Mouse (Mus musculus) C3H10T1/2 (cell line): ENCODE data around the gene Gabpa. TPM values are rescaled to one million over a fixed set of nuclear protein-coding genes. Genes with fewer than 3 reads are reported as not detected.

Experiments used
- polyA plus RNA-seq, 2 experiments: library from polyadenylated mRNA; unstranded; fragments of >200 nt; fragmentation: generic; extraction: Trizol; gene quantifications; one replicate each; pipeline ENCODE4 v1.2.1; 2012; ENCODE audit warnings: missing spikeins in 2 of 2

Gene Gabpa
- polyA plus RNA-seq, result 1 to 10 TPM in 1 of 2 experiments, under 1 TPM in 1; 0.28 to 4.0 TPM

GRCm38 (mm10) chr16:84834745-84835440 is at the start of gene Gabpa:
Gabpa (plus strand) TSS chr16:84834925.

GRCm38 (mm10) chr16:84835441-84835822 is 707 bp downstream of the Gabpa start, which contains the start of gene Atp5j:
Atp5j (minus strand) TSS chr16:84835625.

Other genes with a start within 250 kb of the Gabpa start
- 10 to 100 TPM in 1 of 2 experiments, 1 to 10 TPM in 1; 9.5 to 19.0 TPM for gene Mrpl39, start 99.2 kb upstream of the Gabpa start, polyA plus RNA-seq
- 1 to 10 TPM in 1 of 2 experiments, under 1 TPM in 1; 0.96 to 4.2 TPM for gene Jam2, start 60.8 kb upstream of the Gabpa start, polyA plus RNA-seq
- 100 to 1,000 TPM; 108 to 360 TPM for gene Atp5j, start 700 bp downstream of the Gabpa start, polyA plus RNA-seq